Mouse (Mus musculus) liver, postnatal 0 days (tissue): ENCODE results near the gene Kdm1a.

Source experiments
- CTCF ChIP-seq: sonication (generic); IDR thresholded peaks from 2 replicates; pipeline ENCODE4 v1.5.1; 2016; ENCODE audit warnings: antibody characterized with exemption, low read depth
- EP300 ChIP-seq: IDR thresholded peaks from 2 replicates; pipeline ENCODE4 v1.6.1; 2016; ENCODE audit warnings: antibody characterized with exemption, low read depth, mild to moderate bottlenecking

DNA sequence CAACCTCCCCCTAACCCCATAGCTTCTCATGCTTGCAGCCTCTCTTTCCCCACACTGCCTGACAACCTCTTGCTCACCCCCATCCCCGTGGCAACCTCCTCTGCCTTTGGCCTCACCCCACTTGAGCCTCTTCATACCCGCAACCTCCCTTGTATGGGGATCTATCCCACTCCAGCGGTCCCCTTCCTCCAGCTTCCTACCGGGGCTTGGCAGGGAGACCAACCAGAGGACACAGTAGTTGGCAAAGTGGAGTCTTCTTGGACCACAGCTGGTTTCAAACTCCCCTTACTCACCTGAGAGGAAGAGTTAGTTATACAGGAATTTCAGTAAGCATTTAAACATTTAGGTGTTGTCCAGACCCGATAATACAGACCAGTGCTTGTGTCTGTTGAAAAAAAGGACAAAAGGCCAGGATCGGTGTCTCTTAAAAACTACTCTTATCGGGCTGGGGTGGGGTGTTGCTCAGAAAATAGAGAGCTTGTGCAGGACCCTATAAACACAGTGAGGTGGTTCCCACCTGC lies 35.8 kb upstream of the Kdm1a start:
- TF ChIP-seq CTCF (no peak), EP300 (no peak)
